ENCODE assay signal across 22 mouse cellular contexts in genomic region chr9:98498717-98499268, GRCm38 (mm10). TPM values are rescaled to one million over a fixed set of nuclear protein-coding genes. Genes with fewer than 3 reads are reported as not detected.
DNase-seq lines count a peak whose midpoint lies in the region; ATAC-seq lines count a peak whose summit lies in the region.
"Had no signal": no experiment of that assay in that cellular context is flagged by ENCODE, and none has a peak within 500 bp of the region (broad histone marks: within the 10 kb centered on the region; RNA-seq: fewer than 3 reads in every experiment).

No protein-coding gene starts in this region.

- H3K27me3 ChIP-seq in embryonic facial prominence, embryonic 14.5 days (replicated peaks; ENCODE audit: control insufficient read depth, insufficient read depth, low read length), result no peaks in the 10 kb centered on the region
- H3K27me3 ChIP-seq in embryonic facial prominence, embryonic 10.5 days (replicated peaks; ENCODE audit: low read depth, poor library complexity, severe bottlenecking), result no peaks in the 10 kb centered on the region
- no peaks in the 10 kb centered on the region for H3K27me3 ChIP-seq in neural tube, embryonic 12.5 days (replicated peaks)
- no peaks in the 10 kb centered on the region for H3K27me3 ChIP-seq in neural tube, embryonic 15.5 days (replicated peaks)
- H3K27me3 ChIP-seq: forebrain, embryonic 13.5 days; limb, embryonic 13.5 days; liver, embryonic 13.5 days; midbrain, embryonic 12.5 days had no signal

- no peaks in the 10 kb centered on the region for H3K36me3 ChIP-seq in embryonic facial prominence, embryonic 14.5 days (ENCODE audit: control insufficient read depth, insufficient read depth, low read length)
- H3K36me3 ChIP-seq in embryonic facial prominence, embryonic 10.5 days (replicated peaks), result no peaks in the 10 kb centered on the region
- no peaks in the 10 kb centered on the region for H3K36me3 ChIP-seq in neural tube, embryonic 12.5 days
- no peaks in the 10 kb centered on the region for H3K36me3 ChIP-seq in neural tube, embryonic 15.5 days
- H3K36me3 ChIP-seq: hindbrain, embryonic 10.5 days; limb, embryonic 13.5 days; liver, embryonic 13.5 days; midbrain, embryonic 12.5 days had no signal

- DNase-seq in embryonic facial prominence, embryonic 14.5 days (ENCODE audit: low spot score), result peak; percentile 11
- no peak for DNase-seq in embryonic facial prominence, embryonic 10.5 days (ENCODE audit: low spot score)
- DNase-seq in retina, postnatal 1 day, result peak; percentile 25
- DNase-seq in cerebellum, postnatal 14 days, result no peak
- no peak for DNase-seq in liver
- DNase-seq: cerebellum, adult 8-10 months; liver, embryonic 13.5 days; right cerebral cortex, postnatal 14 days; spleen, adult 18-20 months; thymus, adult 18-20 months; thymus, postnatal 4 days had no signal

- H3K9ac ChIP-seq in embryonic facial prominence, embryonic 14.5 days (ENCODE audit: low read depth, low read length), result no peak overlapping the region
- H3K9ac ChIP-seq in neural tube, embryonic 12.5 days, result no peak overlapping the region
- no peak overlapping the region for H3K9ac ChIP-seq in neural tube, embryonic 15.5 days (replicated peaks)
- H3K9ac ChIP-seq: forebrain, embryonic 13.5 days; limb, embryonic 13.5 days; liver, embryonic 13.5 days; lung, embryonic 14.5 days; midbrain, embryonic 12.5 days had no signal

- H3K9me3 ChIP-seq in embryonic facial prominence, embryonic 14.5 days (ENCODE audit: control insufficient read depth, low read length), result no peaks in the 10 kb centered on the region
- no peaks in the 10 kb centered on the region for H3K9me3 ChIP-seq in embryonic facial prominence, embryonic 10.5 days
- H3K9me3 ChIP-seq in neural tube, embryonic 12.5 days, result no peaks in the 10 kb centered on the region
- no peaks in the 10 kb centered on the region for H3K9me3 ChIP-seq in neural tube, embryonic 15.5 days (replicated peaks)
- H3K9me3 ChIP-seq: forebrain, embryonic 13.5 days; hindbrain, embryonic 10.5 days; limb, embryonic 13.5 days; liver, embryonic 13.5 days; midbrain, embryonic 12.5 days had no signal

- ATAC-seq in embryonic facial prominence, embryonic 14.5 days (ENCODE audit: low read depth), result no peak
- ATAC-seq in neural tube, embryonic 12.5 days (ENCODE audit: low FRiP score, low read depth), result 0 out of 2 replicates have a peak, but pooled peaks have one; percentile 18
- ATAC-seq in neural tube, embryonic 15.5 days (ENCODE audit: low FRiP score), result no peak
- ATAC-seq in frontal cortex, adult (ENCODE audit: low TSS enrichment), result no peak
- ATAC-seq: forebrain, embryonic 13.5 days had no signal

- H3K4me2 ChIP-seq in embryonic facial prominence, embryonic 14.5 days (ENCODE audit: low read depth, low read length), result no peak overlapping the region
- H3K4me2 ChIP-seq in neural tube, embryonic 12.5 days (replicated peaks), result no peak overlapping the region
- H3K4me2 ChIP-seq in neural tube, embryonic 15.5 days, result no peak overlapping the region
- H3K4me2 ChIP-seq: forebrain, embryonic 13.5 days; heart, embryonic 11.5 days; limb, embryonic 13.5 days; liver, embryonic 13.5 days; midbrain, embryonic 12.5 days had no signal

- WGBS in embryonic facial prominence, embryonic 14.5 days, result 82% methylated on average over 17 of the region's 17 CpGs
- WGBS in embryonic facial prominence, embryonic 10.5 days, result 86% methylated on average over 17 of the region's 17 CpGs
- 81% methylated on average over 17 of the region's 17 CpGs for WGBS in neural tube, embryonic 12.5 days
- 75% methylated on average over 17 of the region's 17 CpGs for WGBS in neural tube, embryonic 15.5 days

- H3K4me3 ChIP-seq in embryonic facial prominence, embryonic 14.5 days (ENCODE audit: low read depth, low read length), result no peak overlapping the region
- no peak overlapping the region for H3K4me3 ChIP-seq in embryonic facial prominence, embryonic 10.5 days
- H3K4me3 ChIP-seq in neural tube, embryonic 12.5 days, result no peak overlapping the region
- H3K4me3 ChIP-seq in neural tube, embryonic 15.5 days (replicated peaks), result no peak overlapping the region
- H3K4me3 ChIP-seq: erythroblast, embryonic 14.5 days; forebrain, embryonic 13.5 days; hindbrain, embryonic 10.5 days; limb, embryonic 13.5 days; liver, embryonic 13.5 days; midbrain, embryonic 12.5 days had no signal

- H3K4me1 ChIP-seq in embryonic facial prominence, embryonic 14.5 days (ENCODE audit: control insufficient read depth, insufficient read depth, low read length), result peaks cover 4% of the 10 kb centered on the region; the same call in 1 of the 2 replicates
- H3K4me1 ChIP-seq in embryonic facial prominence, embryonic 10.5 days, result peaks cover 19% of the 10 kb centered on the region
- peaks cover 34% of the 10 kb centered on the region for H3K4me1 ChIP-seq in neural tube, embryonic 12.5 days
- H3K4me1 ChIP-seq in neural tube, embryonic 15.5 days, result peaks cover 32% of the 10 kb centered on the region

- H3K27ac ChIP-seq in embryonic facial prominence, embryonic 14.5 days (replicated peaks; ENCODE audit: low read depth, low read length), result no peak overlapping the region
- no peak overlapping the region; the same call in 1 of the 2 replicates for H3K27ac ChIP-seq in embryonic facial prominence, embryonic 10.5 days (replicated peaks)
- peak overlapping the region; percentile 72; the same call in 1 of the 2 replicates for H3K27ac ChIP-seq in neural tube, embryonic 12.5 days
- no peak overlapping the region for H3K27ac ChIP-seq in neural tube, embryonic 15.5 days (replicated peaks)
- H3K27ac ChIP-seq: forebrain, embryonic 13.5 days; limb, embryonic 13.5 days; liver, embryonic 13.5 days; midbrain, embryonic 12.5 days had no signal

RNA-seq across cellular contexts. Expression of gene Rbp2, which starts 12.9 kb away (rescaled TPM):
- polyA plus RNA-seq in embryonic facial prominence, embryonic 14.5 days (2014; fragmentation: Nextera tagmentation; extraction: Ambion mirVana), result 2.4 and 3.7 TPM in 2 replicates
- polyA plus RNA-seq in embryonic facial prominence, embryonic 10.5 days (2016; fragmentation: Nextera tagmentation; extraction: Ambion mirVana), result 0.44 and 0.65 TPM in 2 replicates
- 2.9 and 3.8 TPM in 2 replicates for polyA plus RNA-seq in neural tube, embryonic 12.5 days (2016; fragmentation: Nextera tagmentation; extraction: Ambion mirVana)
- 1.4 and 1.8 TPM in 2 replicates for polyA plus RNA-seq in neural tube, embryonic 15.5 days (2015; fragmentation: Nextera tagmentation; extraction: Ambion mirVana)
- polyA plus RNA-seq: erythroblast, embryonic 14.5 days; forebrain, embryonic 13.5 days; frontal cortex, adult 2 months; limb, embryonic 13.5 days had no signal

Comparison
In these comparisons a context has a peak if more than half of its experiments do, and no peak if none do; other contexts are left out.
1. DNase-seq: peak in embryonic facial prominence, embryonic 14.5 days (single experiment) and retina, postnatal 1 day (single experiment); none in embryonic facial prominence, embryonic 10.5 days (single experiment), cerebellum, postnatal 14 days (0 of 2) and liver (single experiment).